Mouse (Mus musculus): Measurements from ENCODE around the gene Tnfsf9.
"Not testable (repeated sequence)": the region's sequence is repeated elsewhere in the genome, so short reads cannot be mapped to it uniquely, and the experiment has no call there.

Gene Tnfsf9

GRCm38 (mm10) chr17:57095855-57096622 is 9.1 kb upstream of the Tnfsf9 start:
- DNase-seq: peak; percentile 68

- DNase-seq: peak; percentile 87
Measured at GRCm38 (mm10) chr17:57096623-57096920, 8.6 kb upstream of the Tnfsf9 start.

- no peak for DNase-seq
Measured at GRCm38 (mm10) chr17:57098321-57098720, 6.8 kb upstream of the Tnfsf9 start.

- DNase-seq: peak; percentile 61
Measured at GRCm38 (mm10) chr17:57099629-57100325, 5.3 kb upstream of the Tnfsf9 start.

GRCm38 (mm10) chr17:57102276-57102675 is 2.8 kb upstream of the Tnfsf9 start:
- no peak for DNase-seq

GRCm38 (mm10) chr17:57104496-57104895 is 629 bp upstream of the Tnfsf9 start:
- DNase-seq: no peak

GRCm38 (mm10) chr17:57106035-57106368 is 877 bp downstream of the Tnfsf9 start:
- DNase-seq: no peak

GRCm38 (mm10) chr17:57107064-57107463 is 1.9 kb downstream of the Tnfsf9 start:
- DNase-seq: no peak

- no peak for DNase-seq
Measured at GRCm38 (mm10) chr17:57108040-57108665, 3.0 kb downstream of the Tnfsf9 start.

- no peak for DNase-seq
Measured at GRCm38 (mm10) chr17:57108666-57109171, 3.6 kb downstream of the Tnfsf9 start.

- no peak for DNase-seq
Measured at GRCm38 (mm10) chr17:57110005-57110404, 4.9 kb downstream of the Tnfsf9 start.

- no peak for DNase-seq
Measured at GRCm38 (mm10) chr17:57112768-57113474, 7.8 kb downstream of the Tnfsf9 start.

GRCm38 (mm10) chr17:57116801-57117200 is 11.7 kb downstream of the Tnfsf9 start:
- no peak for DNase-seq

- peak; percentile 79 for DNase-seq
Measured at GRCm38 (mm10) chr17:57118524-57119349, 13.6 kb downstream of the Tnfsf9 start.

- no peak for DNase-seq
Measured at GRCm38 (mm10) chr17:57121856-57122255, 16.7 kb downstream of the Tnfsf9 start.

GRCm38 (mm10) chr17:57123192-57124118 is 18.3 kb downstream of the Tnfsf9 start:
- DNase-seq: no peak

GRCm38 (mm10) chr17:57124792-57125191 is 19.7 kb downstream of the Tnfsf9 start:
- no peak for DNase-seq

- DNase-seq: no peak
Measured at GRCm38 (mm10) chr17:57125853-57126622, 20.9 kb downstream of the Tnfsf9 start.

GRCm38 (mm10) chr17:57131793-57132192 is 26.7 kb downstream of the Tnfsf9 start:
- DNase-seq: no peak

GRCm38 (mm10) chr17:57134021-57134420 is 28.9 kb downstream of the Tnfsf9 start:
- DNase-seq: not testable (repeated sequence)
